Mouse (Mus musculus): ENCODE results near the gene Etv4. TPM values are rescaled to one million over a fixed set of nuclear protein-coding genes. Genes with fewer than 3 reads are reported as not detected.

Etv4 gene
- polyA plus RNA-seq, 1 experiment: not detected

DNA sequence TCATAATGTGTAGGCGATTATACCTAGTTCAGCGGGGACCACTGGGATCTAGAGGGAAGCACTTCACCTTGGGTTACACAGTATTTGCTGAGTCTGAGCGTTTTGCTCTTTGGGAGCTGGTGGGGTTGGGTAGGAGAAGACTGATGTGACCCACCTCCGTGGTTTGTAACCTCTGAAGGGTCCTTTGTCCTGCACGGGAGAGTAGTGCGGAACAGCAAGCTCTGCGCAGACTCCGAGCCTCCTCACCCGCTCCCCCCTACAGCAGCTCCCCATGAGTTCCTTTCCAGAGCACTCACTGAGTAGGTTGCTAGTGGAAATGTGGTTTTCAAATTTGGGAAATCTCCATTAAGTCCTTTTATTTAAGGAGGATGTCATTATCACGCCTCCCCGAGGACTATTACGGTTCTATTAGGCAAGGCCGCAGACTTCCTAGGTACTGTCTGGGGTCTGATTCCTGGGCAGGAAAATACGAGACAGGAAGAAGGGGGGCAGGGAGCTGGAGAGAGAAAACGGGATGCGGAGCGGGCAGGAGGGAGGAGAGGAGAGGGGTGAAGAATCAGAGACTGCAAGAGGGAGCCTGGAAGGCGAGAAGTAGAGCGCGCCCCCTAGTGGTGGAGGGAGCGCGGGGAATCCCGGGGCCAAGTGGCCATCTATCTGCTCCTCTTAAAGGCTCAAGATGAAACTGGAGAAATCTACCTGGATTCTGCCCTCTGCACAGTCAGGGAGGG lies 29.4 kb upstream of the Etv4 start:
- H3K4me3 ChIP-seq (ENCODE audit: insufficient read depth, low read length): no peak overlapping the region
- no peak overlapping the region for H3K27ac ChIP-seq (ENCODE audit: insufficient read depth, low read depth, low read length)
- no peak for TF ChIP-seq POLR2A (IDR thresholded peaks at IDR 0.05; ENCODE audit: borderline replicate concordance, low read depth, low read length)
- peak; percentile 97 for TF ChIP-seq CTCF (IDR thresholded peaks at IDR 0.05; ENCODE audit: low read depth, low read length)
- H3K4me1 ChIP-seq (ENCODE audit: control insufficient read depth, insufficient read depth, low read length): no peaks in the 10 kb centered on the region

DNA sequence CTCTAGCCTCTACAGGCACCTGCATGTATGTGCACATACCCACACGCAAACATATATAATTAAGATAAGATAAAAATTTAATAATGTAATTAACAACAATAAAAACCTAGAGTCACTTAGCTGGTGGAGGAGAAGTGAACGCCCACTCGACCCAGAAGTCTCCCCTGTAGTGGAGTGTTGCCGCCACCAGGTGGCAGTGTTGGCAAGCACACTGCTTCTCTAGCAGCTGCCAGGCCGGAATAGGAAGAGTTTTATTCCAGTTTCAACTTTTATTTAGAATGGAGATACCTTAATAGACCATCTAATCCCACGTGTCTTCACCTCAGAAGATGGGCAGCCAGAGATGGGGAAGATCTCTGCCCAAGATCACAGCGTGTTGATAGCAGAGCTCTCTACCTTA lies 28.1 kb upstream of the Etv4 start:
- H3K4me1 ChIP-seq (ENCODE audit: control insufficient read depth, insufficient read depth, low read length): no peaks in the 10 kb centered on the region
- no peak overlapping the region for H3K27ac ChIP-seq (ENCODE audit: insufficient read depth, low read depth, low read length)
- H3K4me3 ChIP-seq (ENCODE audit: insufficient read depth, low read length): no peak overlapping the region
- TF ChIP-seq POLR2A (IDR thresholded peaks at IDR 0.05; ENCODE audit: borderline replicate concordance, low read depth, low read length) (no peak), CTCF (IDR thresholded peaks at IDR 0.05; ENCODE audit: low read depth, low read length) (peak; percentile 97)

DNA sequence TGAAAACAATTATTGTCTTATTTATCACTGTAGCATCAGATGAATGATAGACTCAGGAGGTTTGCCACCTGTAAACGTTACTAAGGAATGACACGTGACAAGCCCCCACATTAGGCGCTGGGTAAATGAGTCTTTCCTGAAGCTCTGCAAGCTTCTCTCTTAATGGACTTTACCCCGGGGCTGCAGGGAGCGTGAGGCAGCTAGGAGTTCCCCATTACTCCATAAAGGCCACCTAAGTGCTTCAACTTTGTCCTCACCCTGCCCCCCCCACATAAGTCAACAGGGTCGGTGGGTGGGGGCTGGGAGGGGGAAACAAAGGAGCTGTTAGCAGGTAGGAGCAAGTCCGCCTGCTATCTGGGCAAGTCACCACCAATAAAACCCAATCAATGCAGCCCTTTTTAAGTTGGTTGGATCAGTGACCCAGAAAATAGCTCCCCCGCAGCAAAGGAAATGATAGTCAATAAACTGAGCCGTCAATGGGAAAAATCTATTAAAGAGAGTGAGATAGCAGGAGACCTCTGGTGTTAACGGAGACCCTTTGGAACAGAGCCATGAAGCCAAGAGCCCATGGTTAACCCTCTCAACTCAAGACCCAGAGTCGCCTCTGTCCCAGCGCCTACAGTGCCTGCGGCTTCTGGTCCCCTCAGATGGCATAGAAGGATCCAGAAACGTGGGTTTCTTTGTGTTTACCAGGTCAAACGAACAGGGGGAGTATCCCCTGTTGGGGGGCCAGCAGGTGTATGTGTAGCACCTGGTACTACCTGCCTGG lies 24.1 kb upstream of the Etv4 start:
- TF ChIP-seq POLR2A (IDR thresholded peaks at IDR 0.05; ENCODE audit: borderline replicate concordance, low read depth, low read length): no peak
- no peak for TF ChIP-seq CTCF (IDR thresholded peaks at IDR 0.05; ENCODE audit: low read depth, low read length)
- no peak overlapping the region for H3K27ac ChIP-seq (ENCODE audit: insufficient read depth, low read depth, low read length)
- H3K4me1 ChIP-seq (ENCODE audit: control insufficient read depth, insufficient read depth, low read length): no peaks in the 10 kb centered on the region
- no peak overlapping the region for H3K4me3 ChIP-seq (ENCODE audit: insufficient read depth, low read length)

DNA sequence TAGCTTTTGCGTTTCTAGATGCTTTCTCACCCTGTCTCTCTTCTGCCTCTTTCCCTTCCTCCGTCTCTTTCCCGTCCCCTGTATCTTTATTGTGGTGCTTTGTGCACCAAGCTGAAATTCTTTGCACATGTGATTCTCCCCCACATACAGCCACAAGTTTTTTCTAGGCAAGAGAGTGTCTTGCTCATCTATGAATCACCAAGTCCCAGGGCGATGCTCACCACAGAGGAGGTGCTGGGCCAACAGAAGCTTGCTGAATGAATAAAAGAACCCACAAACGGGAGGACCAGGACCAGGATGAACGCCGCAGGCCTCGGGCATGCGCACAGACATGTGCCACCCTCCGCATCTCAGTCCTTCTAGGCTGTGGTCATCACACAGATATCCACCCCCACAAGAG lies 22.1 kb upstream of the Etv4 start:
- Histone ChIP-seq H3K4me3 (ENCODE audit: insufficient read depth, low read length) (no peak overlapping the region), H3K27ac (ENCODE audit: insufficient read depth, low read depth, low read length) (no peak overlapping the region), H3K4me1 (ENCODE audit: control insufficient read depth, insufficient read depth, low read length) (no peaks in the 10 kb centered on the region)
- TF ChIP-seq POLR2A (IDR thresholded peaks at IDR 0.05; ENCODE audit: borderline replicate concordance, low read depth, low read length): no peak
- TF ChIP-seq CTCF (IDR thresholded peaks at IDR 0.05; ENCODE audit: low read depth, low read length): no peak

DNA sequence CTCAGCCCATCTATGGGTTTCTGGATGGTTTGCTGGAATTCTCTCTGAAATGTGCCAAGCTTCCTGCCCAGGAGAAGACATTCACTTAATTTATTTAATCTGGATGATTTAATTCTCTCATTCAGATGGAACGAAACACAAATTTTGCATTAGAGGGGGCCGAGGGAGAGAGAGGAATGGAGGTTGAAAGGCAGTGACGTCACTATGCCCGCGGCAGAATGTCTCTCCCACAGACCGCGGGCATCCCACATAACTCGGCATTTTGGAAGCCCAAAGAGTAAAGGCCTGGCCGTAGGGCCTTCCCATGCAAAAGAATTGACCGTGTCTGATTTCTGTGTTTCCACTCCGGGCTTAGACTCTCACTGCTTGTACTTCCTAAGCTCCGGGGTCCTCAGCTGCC lies 21.6 kb upstream of the Etv4 start:
- H3K27ac ChIP-seq (ENCODE audit: insufficient read depth, low read depth, low read length): no peak overlapping the region
- H3K4me1 ChIP-seq (ENCODE audit: control insufficient read depth, insufficient read depth, low read length): no peaks in the 10 kb centered on the region
- TF ChIP-seq POLR2A (IDR thresholded peaks at IDR 0.05; ENCODE audit: borderline replicate concordance, low read depth, low read length) (no peak), CTCF (IDR thresholded peaks at IDR 0.05; ENCODE audit: low read depth, low read length) (no peak)
- H3K4me3 ChIP-seq (ENCODE audit: insufficient read depth, low read length): no peak overlapping the region

DNA sequence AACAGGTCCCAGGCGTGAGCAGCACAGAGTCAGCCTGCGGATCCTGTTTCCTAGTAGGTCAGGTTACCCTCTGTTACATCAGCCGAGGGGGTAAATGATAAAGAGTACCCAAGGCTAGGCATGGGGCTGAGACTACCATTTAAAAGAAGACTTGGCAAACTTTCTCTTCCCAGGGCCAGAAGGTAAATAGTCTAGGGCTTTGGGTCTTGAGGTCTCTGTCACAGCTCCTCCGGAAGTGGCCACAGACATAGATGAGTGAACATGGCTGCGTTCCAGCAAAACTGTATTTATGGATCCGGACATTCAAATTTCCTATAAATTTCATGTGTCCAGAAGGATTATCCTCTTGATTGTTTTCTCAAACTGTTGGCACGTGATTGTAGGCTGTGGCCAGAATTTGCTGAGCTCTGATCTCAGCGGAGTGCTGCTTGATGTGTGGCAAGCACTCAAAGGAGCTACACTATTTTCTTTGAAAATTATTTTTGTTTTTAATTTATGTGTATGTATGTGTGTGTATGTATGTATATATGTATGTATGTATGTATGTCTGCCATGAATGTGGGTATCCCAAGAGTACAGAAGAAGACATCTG lies 20.0 kb upstream of the Etv4 start:
- H3K4me3 ChIP-seq (ENCODE audit: insufficient read depth, low read length): no peak overlapping the region
- H3K27ac ChIP-seq (ENCODE audit: insufficient read depth, low read depth, low read length): no peak overlapping the region
- no peaks in the 10 kb centered on the region for H3K4me1 ChIP-seq (ENCODE audit: control insufficient read depth, insufficient read depth, low read length)
- no peak for TF ChIP-seq CTCF (IDR thresholded peaks at IDR 0.05; ENCODE audit: low read depth, low read length)
- TF ChIP-seq POLR2A (IDR thresholded peaks at IDR 0.05; ENCODE audit: borderline replicate concordance, low read depth, low read length): no peak

DNA sequence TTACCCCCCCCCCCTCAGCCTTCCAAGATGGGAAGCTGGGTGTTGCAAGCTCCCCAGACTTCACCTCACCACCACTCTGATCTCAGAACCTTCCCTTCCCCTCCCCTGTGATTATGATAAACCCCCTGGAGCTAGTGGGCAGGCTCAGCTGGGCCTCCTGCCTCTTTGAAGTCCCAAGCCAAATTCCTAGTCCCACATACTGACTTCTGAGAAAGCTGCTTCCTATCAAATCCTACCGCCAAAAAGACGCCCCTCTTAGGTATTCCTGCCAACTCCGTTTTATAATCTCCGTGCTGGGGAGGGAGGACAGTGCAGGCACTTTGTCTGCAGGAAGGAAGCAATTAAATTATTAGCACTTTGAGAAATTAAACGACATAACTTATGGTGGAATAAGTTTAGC lies 16.2 kb upstream of the Etv4 start:
- no peaks in the 10 kb centered on the region for H3K4me1 ChIP-seq (ENCODE audit: control insufficient read depth, insufficient read depth, low read length)
- no peak for TF ChIP-seq CTCF (IDR thresholded peaks at IDR 0.05; ENCODE audit: low read depth, low read length)
- no peak for TF ChIP-seq POLR2A (IDR thresholded peaks at IDR 0.05; ENCODE audit: borderline replicate concordance, low read depth, low read length)
- H3K4me3 ChIP-seq (ENCODE audit: insufficient read depth, low read length): no peak overlapping the region
- H3K27ac ChIP-seq (ENCODE audit: insufficient read depth, low read depth, low read length): no peak overlapping the region

DNA sequence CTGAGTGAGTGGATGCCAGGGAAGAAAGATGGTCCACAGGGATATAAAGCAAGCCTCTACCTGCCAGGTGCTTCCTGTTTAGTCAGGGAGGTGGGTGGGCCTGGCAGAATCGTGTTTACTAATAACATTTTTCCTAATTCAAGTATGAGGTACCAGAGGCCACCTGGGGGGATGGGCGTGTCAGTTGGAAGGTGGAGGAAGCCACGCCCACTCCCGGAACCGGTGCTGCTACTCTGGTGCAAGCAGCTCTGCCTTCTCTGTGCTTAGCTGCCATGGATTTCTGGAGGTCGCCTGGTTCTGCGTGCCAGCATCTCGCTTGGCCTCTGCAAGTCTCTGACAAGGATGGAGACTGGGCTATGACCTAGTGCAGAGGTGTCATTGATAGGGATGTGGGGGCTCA lies 12.9 kb upstream of the Etv4 start:
- Histone ChIP-seq H3K4me3 (ENCODE audit: insufficient read depth, low read length) (no peak overlapping the region), H3K4me1 (ENCODE audit: control insufficient read depth, insufficient read depth, low read length) (no peaks in the 10 kb centered on the region), H3K27ac (ENCODE audit: insufficient read depth, low read depth, low read length) (no peak overlapping the region)
- TF ChIP-seq POLR2A (IDR thresholded peaks at IDR 0.05; ENCODE audit: borderline replicate concordance, low read depth, low read length) (no peak), CTCF (IDR thresholded peaks at IDR 0.05; ENCODE audit: low read depth, low read length) (no peak)

DNA sequence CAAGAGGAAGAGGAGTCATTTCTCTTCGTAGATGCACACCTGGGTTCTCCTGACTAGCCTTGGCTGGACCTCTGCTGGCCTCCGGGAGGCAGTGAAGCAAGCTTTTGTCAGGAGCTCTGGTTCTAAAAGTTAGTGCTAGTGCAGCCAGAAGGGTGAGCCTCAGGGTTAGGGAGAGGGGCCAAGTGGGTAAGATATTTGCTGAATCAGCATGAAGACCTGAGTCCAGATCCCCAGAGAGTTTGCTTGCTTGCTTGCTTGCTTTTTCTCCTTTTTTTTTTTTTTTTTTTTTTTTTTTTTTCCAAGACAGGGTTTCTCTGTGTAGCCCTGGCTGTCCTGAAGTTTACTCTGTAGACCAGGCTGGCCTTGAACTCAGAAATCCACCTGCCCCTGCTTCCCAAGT lies 12.2 kb upstream of the Etv4 start:
- no peaks in the 10 kb centered on the region for H3K4me1 ChIP-seq (ENCODE audit: control insufficient read depth, insufficient read depth, low read length)
- TF ChIP-seq CTCF (IDR thresholded peaks at IDR 0.05; ENCODE audit: low read depth, low read length) (no peak), POLR2A (IDR thresholded peaks at IDR 0.05; ENCODE audit: borderline replicate concordance, low read depth, low read length) (no peak)
- no peak overlapping the region for H3K27ac ChIP-seq (ENCODE audit: insufficient read depth, low read depth, low read length)
- H3K4me3 ChIP-seq (ENCODE audit: insufficient read depth, low read length): no peak overlapping the region

Measured in bone marrow macrophage, adult 2 months (primary cell).